Mouse (Mus musculus): ENCODE measurements around the gene Vmn1r239-ps. TPM values are rescaled to one million over a fixed set of nuclear protein-coding genes. Genes with fewer than 3 reads are reported as not detected.
A peak's percentile ranks its signal among the peaks of the same experiment; 100 is the strongest.
"Not testable (repeated sequence)": the region's sequence is repeated elsewhere in the genome, so short reads cannot be mapped to it uniquely, and the experiment has no call there.

The Vmn1r239-ps gene
- not detected for total RNA-seq (2022)

DNA sequence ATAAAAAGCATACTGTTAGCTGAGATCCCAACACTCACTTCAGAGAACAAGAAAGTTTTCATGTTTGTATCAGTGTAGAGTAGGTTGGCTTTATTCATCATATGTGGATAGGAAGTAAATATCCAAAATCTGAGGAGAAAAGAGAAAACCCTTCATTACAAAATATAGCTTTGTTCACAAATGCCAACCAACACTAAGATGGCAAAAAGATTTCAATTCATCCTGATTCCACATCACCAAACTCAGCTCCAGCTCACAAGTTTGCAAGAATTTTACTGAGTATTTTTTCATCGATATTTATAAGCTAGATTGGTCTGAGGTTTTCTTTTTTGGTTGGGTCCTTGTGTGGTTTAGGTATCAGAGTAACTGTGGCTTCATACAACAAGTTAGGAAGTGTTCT, at the start of gene Vmn1r239-ps:
Vmn1r239-ps (minus strand) TSS at position 101 of the 400 bp plus-strand sequence.
- not testable (repeated sequence) for DNase-seq (ENCODE audit: low spot score)

- DNase-seq (ENCODE audit: low spot score), result no peak
Measured at GRCm38 (mm10) chrX:147489551-147489950, 36.0 kb upstream of the Vmn1r239-ps start.

DNA sequence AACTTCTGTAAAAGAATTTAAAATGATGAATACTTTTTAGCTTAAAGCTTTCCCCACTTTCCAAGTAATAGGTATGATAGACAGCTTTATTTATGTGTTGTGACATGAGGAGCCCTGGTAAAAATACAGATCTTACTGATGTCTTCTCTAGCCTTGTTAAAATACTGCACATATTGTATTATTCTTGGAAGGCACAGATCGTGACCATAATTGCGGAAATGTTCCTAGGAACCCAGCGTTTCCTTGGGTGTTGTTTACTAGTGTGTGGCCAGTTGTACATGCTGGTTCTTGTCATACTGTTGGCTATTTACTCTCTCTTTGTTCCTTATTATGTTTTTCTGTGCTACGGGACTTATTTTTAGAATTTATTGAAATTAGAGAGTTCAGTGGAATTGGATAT, 10.1 kb downstream of the Vmn1r239-ps start:
- DNase-seq (ENCODE audit: low spot score), result peak; percentile 14

- no peak for DNase-seq (ENCODE audit: low spot score)
Measured at GRCm38 (mm10) chrX:147435400-147435799, 18.1 kb downstream of the Vmn1r239-ps start.

- peak; percentile 55 for DNase-seq (ENCODE audit: low spot score)
Measured at GRCm38 (mm10) chrX:147429753-147430152, 23.8 kb downstream of the Vmn1r239-ps start.

GRCm38 (mm10) chrX:147429129-147429528, 24.4 kb downstream of the Vmn1r239-ps start, which contains the start of gene Il13ra2:
Gene Il13ra2, minus strand, starts transcription at chrX:147429192.
- DNase-seq (ENCODE audit: low spot score), result no peak

Other genes with a start within 250 kb of the Vmn1r239-ps start
- not detected for gene Il13ra2, start 24.5 kb downstream of the Vmn1r239-ps start, total RNA-seq (2022)
- 1 to 10 TPM; 1.1 to 1.4 (median 1.1) TPM for gene Lrch2, start 100.4 kb upstream of the Vmn1r239-ps start, total RNA-seq (2022)